Mouse (Mus musculus): ENCODE measurements at regions not wholly inside any gene's neighbourhood (a gene's known extent, or its start where the extent isn't known, plus 50 kb on each side); places are given as distances from the start of the nearest gene placed in this dataset.

DNA sequence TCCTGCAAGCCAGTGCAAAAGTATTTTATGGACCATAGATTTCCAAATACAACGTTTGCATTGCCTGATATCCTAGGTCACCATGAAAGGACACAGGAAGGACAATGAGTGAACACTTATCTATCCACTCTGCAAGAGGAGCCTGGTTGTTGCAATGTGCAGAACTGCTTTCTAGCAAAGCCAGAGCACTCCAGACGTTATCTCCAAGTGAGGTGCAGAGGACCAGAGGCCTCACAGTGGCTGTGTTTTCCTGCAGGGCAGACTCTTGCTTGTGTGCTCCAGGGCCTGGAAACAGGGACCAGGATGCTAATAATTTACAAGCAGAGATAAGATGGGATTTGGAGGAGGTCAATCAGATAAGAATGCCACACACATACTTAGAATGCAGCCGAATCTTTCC lies 226.0 kb upstream of the Spdye4c start:
- TF ChIP-seq CTCF (IDR thresholded peaks at IDR 0.05; ENCODE audit: borderline replicate concordance, insufficient read depth, low read depth, low read length): no peak
- TF ChIP-seq POLR2A (IDR thresholded peaks at IDR 0.05; ENCODE audit: borderline replicate concordance, insufficient read depth, low read length): no peak

Data from cerebellum, adult 2 months (tissue).